Mouse (Mus musculus): ENCODE results near the gene Fbxw10. TPM values are rescaled to one million over a fixed set of nuclear protein-coding genes. Genes with fewer than 3 reads are reported as not detected.
A peak's percentile ranks its signal among the peaks of the same experiment; 100 is the strongest.

The Fbxw10 gene
- polyA plus RNA-seq, 1 experiment from 2014 or later: 0.24 TPM

DNA sequence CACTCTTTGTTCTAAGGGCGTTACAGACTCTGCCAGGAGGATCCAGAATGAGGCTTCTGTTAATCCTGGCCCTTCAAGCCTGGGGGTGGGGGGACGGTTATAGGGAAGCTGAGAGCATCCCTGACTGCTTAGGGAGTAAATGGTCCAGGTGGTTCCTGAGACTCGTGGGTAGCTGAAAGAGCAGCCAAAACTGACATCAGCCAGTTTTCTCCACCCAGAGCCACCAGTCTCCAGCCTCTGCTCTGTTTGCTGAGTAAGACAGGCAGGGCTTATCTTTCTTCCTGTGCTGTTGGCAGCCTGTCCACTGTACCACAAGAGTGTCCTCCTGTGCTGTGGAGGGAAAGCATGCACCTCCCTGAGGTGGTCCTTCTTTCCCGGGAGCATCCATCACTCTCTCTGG is 32.2 kb upstream of the Fbxw10 start:
- Histone ChIP-seq H3K9me3 (ENCODE audit: low read depth, low read length) (no peaks in the 10 kb centered on the region), H3K4me2 (no peak overlapping the region), H3K4me1 (ENCODE audit: insufficient read depth) (peaks cover 17% of the 10 kb centered on the region; the same call in 1 of the 2 replicates), H3K27ac (ENCODE audit: low read depth) (peak overlapping the region; percentile 37; the same call in 1 of the 2 replicates), H3K27me3 (ENCODE audit: insufficient read depth, low read length) (no peaks in the 10 kb centered on the region), H3K36me3 (ENCODE audit: insufficient read depth) (no peaks in the 10 kb centered on the region), H3K9ac (no peak overlapping the region), H3K4me3 (ENCODE audit: low read depth, low read length) (no peak overlapping the region)
- ATAC-seq (ENCODE audit: insufficient read depth): no peak
- WGBS: 43% methylated on average over 4 of the region's 4 CpGs
- no peak for TF ChIP-seq CTCF (IDR thresholded peaks at IDR 0.05; ENCODE audit: low read depth)
- no peak for DNase-seq

GRCm38 (mm10) chr11:62815438-62815837 is 31.4 kb upstream of the Fbxw10 start:
- Histone ChIP-seq H3K4me2 (no peak overlapping the region), H3K4me3 (ENCODE audit: low read depth, low read length) (no peak overlapping the region), H3K9me3 (ENCODE audit: low read depth, low read length) (no peaks in the 10 kb centered on the region), H3K27me3 (ENCODE audit: insufficient read depth, low read length) (no peaks in the 10 kb centered on the region), H3K27ac (ENCODE audit: low read depth) (no peak overlapping the region), H3K36me3 (ENCODE audit: insufficient read depth) (no peaks in the 10 kb centered on the region), H3K9ac (no peak overlapping the region), H3K4me1 (ENCODE audit: insufficient read depth) (peaks cover 17% of the 10 kb centered on the region; the same call in 1 of the 2 replicates)
- TF ChIP-seq CTCF (IDR thresholded peaks at IDR 0.05; ENCODE audit: low read depth): no peak
- 87% methylated on average over 1 of the region's 1 CpGs for WGBS
- no peak for ATAC-seq (ENCODE audit: insufficient read depth)
- no peak for DNase-seq

DNA sequence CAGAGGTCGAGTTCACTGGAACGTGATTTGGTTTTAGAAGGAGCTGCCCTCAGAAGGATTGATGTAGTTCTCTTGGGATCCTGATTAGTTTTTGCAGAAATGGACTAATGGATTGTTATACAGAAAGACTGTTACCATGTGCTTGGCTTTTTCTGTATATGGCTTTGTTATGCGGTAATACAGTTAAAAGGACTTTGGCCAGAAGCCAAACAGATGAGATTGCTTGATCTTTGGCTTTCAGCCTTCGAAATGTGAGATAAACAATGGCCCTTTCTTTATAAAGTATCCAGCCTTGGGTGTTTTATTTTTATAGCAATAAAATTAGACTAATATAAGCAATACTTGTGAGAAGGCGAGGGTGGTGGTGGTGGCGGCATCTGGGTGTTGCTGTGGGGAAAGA is 30.3 kb upstream of the Fbxw10 start:
- Histone ChIP-seq H3K9me3 (ENCODE audit: low read depth, low read length) (no peaks in the 10 kb centered on the region), H3K27me3 (ENCODE audit: insufficient read depth, low read length) (no peaks in the 10 kb centered on the region), H3K4me1 (ENCODE audit: insufficient read depth) (peaks cover 21% of the 10 kb centered on the region; the same call in 1 of the 2 replicates), H3K27ac (ENCODE audit: low read depth) (no peak overlapping the region), H3K36me3 (ENCODE audit: insufficient read depth) (no peaks in the 10 kb centered on the region), H3K4me3 (ENCODE audit: low read depth, low read length) (no peak overlapping the region), H3K4me2 (no peak overlapping the region), H3K9ac (no peak overlapping the region)
- no peak for TF ChIP-seq CTCF (IDR thresholded peaks at IDR 0.05; ENCODE audit: low read depth)
- DNase-seq (peak; percentile 67), ATAC-seq (ENCODE audit: insufficient read depth) (no peak)
- 33% methylated on average over 6 of the region's 6 CpGs for WGBS

GRCm38 (mm10) chr11:62819059-62819686 is 27.7 kb upstream of the Fbxw10 start:
- Histone ChIP-seq H3K4me1 (ENCODE audit: insufficient read depth) (peaks cover 18% of the 10 kb centered on the region; the same call in 1 of the 2 replicates), H3K9me3 (ENCODE audit: low read depth, low read length) (no peaks in the 10 kb centered on the region), H3K27me3 (ENCODE audit: insufficient read depth, low read length) (no peaks in the 10 kb centered on the region), H3K9ac (no peak overlapping the region), H3K36me3 (ENCODE audit: insufficient read depth) (no peaks in the 10 kb centered on the region), H3K27ac (ENCODE audit: low read depth) (no peak overlapping the region), H3K4me2 (peak overlapping the region; percentile 82; the same call in 1 of the 2 replicates), H3K4me3 (ENCODE audit: low read depth, low read length) (no peak overlapping the region)
- ATAC-seq (ENCODE audit: insufficient read depth) (no peak), DNase-seq (no peak)
- WGBS: 84% methylated on average over 8 of the region's 8 CpGs
- no peak for TF ChIP-seq CTCF (IDR thresholded peaks at IDR 0.05; ENCODE audit: low read depth)

- peak within 1 kb of the TSS; percentile 82 for H3K4me2 ChIP-seq
- H3K36me3 ChIP-seq (ENCODE audit: insufficient read depth): no peaks in the 10 kb centered on the region
- no peaks in the 10 kb centered on the region for H3K9me3 ChIP-seq (ENCODE audit: low read depth, low read length)
- WGBS: 1% methylated on average over 15 of the region's 15 CpGs
- peak within 1 kb of the TSS; percentile 43 for H3K9ac ChIP-seq
- no peak for TF ChIP-seq CTCF (IDR thresholded peaks at IDR 0.05; ENCODE audit: low read depth)
- peak within 1 kb of the TSS; percentile 67 for H3K27ac ChIP-seq (ENCODE audit: low read depth)
- peaks cover 13% of the 10 kb centered on the region; the same call in 1 of the 2 replicates for H3K4me1 ChIP-seq (ENCODE audit: insufficient read depth)
- ATAC-seq (ENCODE audit: insufficient read depth): peak; percentile 90
- peak; percentile 95 for DNase-seq
- no peaks in the 10 kb centered on the region for H3K27me3 ChIP-seq (ENCODE audit: insufficient read depth, low read length)
- H3K4me3 ChIP-seq (ENCODE audit: low read depth, low read length): peak within 1 kb of the TSS; percentile 45
Measured at GRCm38 (mm10) chr11:62820059-62820541, 26.8 kb upstream of the Fbxw10 start, which contains the start of gene Trim16. Gene Trim16 (plus strand): TSS chr11:62820231.

DNA sequence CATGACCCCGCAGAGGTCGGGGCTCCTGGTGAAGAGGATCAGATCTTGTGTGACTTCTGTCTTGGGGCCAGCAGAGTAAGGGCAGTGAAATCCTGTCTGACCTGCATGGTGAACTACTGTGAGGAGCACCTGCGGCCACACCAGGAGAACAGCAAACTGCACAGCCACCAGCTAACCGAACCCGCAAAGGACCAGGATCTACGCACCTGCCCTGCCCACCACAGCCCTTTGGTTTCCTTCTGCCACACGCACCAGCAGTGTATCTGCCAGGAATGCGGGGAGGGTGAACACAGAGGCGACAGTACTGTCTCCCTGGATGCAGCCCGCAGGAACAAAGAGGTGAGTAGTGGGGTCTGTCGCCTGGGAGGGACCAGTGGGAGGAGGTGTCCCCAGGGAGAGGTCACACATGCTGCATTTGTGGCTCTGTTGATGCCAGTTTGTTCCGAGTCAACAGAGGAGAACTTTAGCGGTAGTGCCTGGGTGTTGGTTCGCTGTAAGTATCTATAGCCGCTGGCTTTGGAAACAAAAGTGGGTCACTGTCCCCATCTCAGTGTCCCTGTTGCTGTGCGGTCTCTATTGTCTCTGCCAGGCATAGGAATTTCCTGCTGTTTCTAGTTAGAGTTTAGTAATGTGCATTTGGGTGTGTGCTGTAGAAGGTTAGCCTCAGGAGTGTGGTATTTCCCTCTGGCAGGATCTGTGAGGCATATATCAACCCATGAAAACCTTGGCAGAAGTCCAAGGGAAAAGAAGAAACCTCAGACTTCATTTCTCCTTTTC is 26.0 kb upstream of the Fbxw10 start:
- 13% methylated on average over 16 of the region's 16 CpGs for WGBS
- Histone ChIP-seq H3K36me3 (ENCODE audit: insufficient read depth) (no peaks in the 10 kb centered on the region), H3K4me1 (ENCODE audit: insufficient read depth) (peaks cover 13% of the 10 kb centered on the region; the same call in 1 of the 2 replicates), H3K9me3 (ENCODE audit: low read depth, low read length) (no peaks in the 10 kb centered on the region), H3K27ac (ENCODE audit: low read depth) (peak overlapping the region; percentile 67), H3K9ac (peak overlapping the region; percentile 43), H3K27me3 (ENCODE audit: insufficient read depth, low read length) (no peaks in the 10 kb centered on the region), H3K4me2 (peak overlapping the region; percentile 82), H3K4me3 (ENCODE audit: low read depth, low read length) (peak overlapping the region; percentile 45)
- ATAC-seq (ENCODE audit: insufficient read depth) (peak; percentile 36; the same call in 1 of the 2 replicates), DNase-seq (peak; percentile 80)
- TF ChIP-seq CTCF (IDR thresholded peaks at IDR 0.05; ENCODE audit: low read depth): no peak

GRCm38 (mm10) chr11:62821893-62822292 is 25.0 kb upstream of the Fbxw10 start:
- no peaks in the 10 kb centered on the region for H3K27me3 ChIP-seq (ENCODE audit: insufficient read depth, low read length)
- no peak overlapping the region for H3K9ac ChIP-seq
- 50% methylated on average over 5 of the region's 5 CpGs for WGBS
- peak; percentile 61 for DNase-seq
- peaks cover 13% of the 10 kb centered on the region; the same call in 1 of the 2 replicates for H3K4me1 ChIP-seq (ENCODE audit: insufficient read depth)
- no peaks in the 10 kb centered on the region for H3K9me3 ChIP-seq (ENCODE audit: low read depth, low read length)
- TF ChIP-seq CTCF (IDR thresholded peaks at IDR 0.05; ENCODE audit: low read depth): no peak
- H3K4me3 ChIP-seq (ENCODE audit: low read depth, low read length): peak overlapping the region; percentile 25
- H3K36me3 ChIP-seq (ENCODE audit: insufficient read depth): no peaks in the 10 kb centered on the region
- ATAC-seq (ENCODE audit: insufficient read depth): no peak
- H3K4me2 ChIP-seq: peak overlapping the region; percentile 51
- peak overlapping the region; percentile 68 for H3K27ac ChIP-seq (ENCODE audit: low read depth)
